Mouse (Mus musculus) MEL (cell line): ENCODE measurements at regions not wholly inside any gene's neighbourhood (a gene's known extent, or its start where the extent isn't known, plus 50 kb on each side); places are given as distances from the start of the nearest gene placed in this dataset.

ENCODE experiments used
- CTCF ChIP-seq, 3 experiments: IDR thresholded peaks in 2 of 3; conservative IDR thresholded peaks in 1 of 3; 2 replicates each; pipeline ENCODE4 v1.5.1; 2011 to 2012; ENCODE audit warnings: low read length in 3 of 3, low read depth in 2 of 3, mild to moderate bottlenecking in 2 of 3, improper control_type of control experiment in 1 of 3, inconsistent platforms in 1 of 3, mixed read lengths in 1 of 3, moderate library complexity in 1 of 3; ENCODE audit not compliant: control insufficient read depth in 1 of 3, insufficient read depth in 1 of 3, poor library complexity in 1 of 3, severe bottlenecking in 1 of 3
- KAT2A ChIP-seq: conservative IDR thresholded peaks from 2 replicates; pipeline ENCODE4 v1.6.1; 2012; ENCODE audit warnings: low read depth, low read length, improper control_type of control experiment, inconsistent platforms
- MAFK ChIP-seq: IDR thresholded peaks from 2 replicates; pipeline ENCODE4 v1.6.1; 2011; ENCODE audit warnings: low read depth, mild to moderate bottlenecking, low read length, improper control_type of control experiment, borderline replicate concordance
- POLR2A ChIP-seq, 2 experiments: IDR thresholded peaks; 2 replicates each; pipeline ENCODE4 v1.6.1; 2011 to 2012; ENCODE audit warnings: low read length in 2 of 2, mild to moderate bottlenecking in 2 of 2, control low read depth in 1 of 2, improper control_type of control experiment in 1 of 2, low read depth in 1 of 2, moderate library complexity in 1 of 2; ENCODE audit not compliant: control insufficient read depth in 1 of 2, insufficient read depth in 1 of 2, poor library complexity in 1 of 2

DNA sequence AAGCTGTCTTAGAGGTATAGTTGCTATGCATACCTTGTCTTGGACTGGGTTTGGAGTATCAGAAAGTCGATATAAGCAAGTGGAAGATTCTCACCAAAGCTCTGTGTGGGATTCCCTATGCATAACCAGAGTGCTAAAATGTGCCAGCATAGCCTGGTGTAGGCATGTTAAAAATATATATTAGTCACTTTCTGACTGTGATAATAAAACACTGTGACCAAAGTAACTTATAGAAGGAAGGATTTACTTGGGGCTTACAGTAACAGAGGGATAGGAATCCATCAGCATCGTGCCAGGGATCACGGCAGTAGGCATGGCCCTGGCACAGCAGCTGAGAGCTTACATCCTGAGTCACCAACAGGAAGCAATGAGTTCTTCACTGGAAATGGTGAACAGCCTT lies 215.4 kb downstream of the Tshz3 start:
- TF ChIP-seq POLR2A (IDR thresholded peaks at IDR 0.05; ENCODE audit: control insufficient read depth in 1 of 2, insufficient read depth in 1 of 2, low read depth in 1 of 2, low read length in 2 of 2, poor library complexity in 1 of 2) (no peak), CTCF (IDR thresholded peaks at IDR 0.05 in 2 of 3, conservative IDR thresholded peaks at IDR 0.05 in 1 of 3; ENCODE audit: control insufficient read depth in 1 of 3, insufficient read depth in 1 of 3, low read depth in 2 of 3, low read length in 3 of 3, poor library complexity in 1 of 3, severe bottlenecking in 1 of 3) (no peak), KAT2A (no peak), MAFK (no peak)
